Mouse (Mus musculus) forebrain, embryonic 10.5 days (tissue): ENCODE measurements around the gene Olfr509. TPM values are rescaled to one million over a fixed set of nuclear protein-coding genes. Genes with fewer than 3 reads are reported as not detected.

ENCODE experiments used
- polyA plus RNA-seq: library from polyadenylated mRNA; unstranded; fragments of >200 nt; fragmentation: Nextera tagmentation; extraction: Ambion mirVana; gene quantifications from 2 replicates; pipeline ENCODE4 v1.2.1, GENCODE M21; 2016

The Olfr509 gene
- polyA plus RNA-seq, 1 experiment from 2014 or later = not detected

Other genes with a start within 250 kb of the Olfr509 start
- not detected in 2 replicates for gene Olfr497, start 231.5 kb downstream of the Olfr509 start, polyA plus RNA-seq
- gene Olfr498, start 186.6 kb downstream of the Olfr509 start, polyA plus RNA-seq = not detected in 2 replicates
- not detected in 2 replicates for gene Olfr502, start 126.8 kb downstream of the Olfr509 start, polyA plus RNA-seq
- not detected in 2 replicates for gene Olfr503, start 107.4 kb downstream of the Olfr509 start, polyA plus RNA-seq
- gene Olfr504, start 86.1 kb downstream of the Olfr509 start, polyA plus RNA-seq = not detected in 2 replicates
- gene Olfr506, start 41.1 kb downstream of the Olfr509 start, polyA plus RNA-seq = not detected in 2 replicates
- not detected in 2 replicates for gene Olfr507, start 30.1 kb downstream of the Olfr509 start, polyA plus RNA-seq
- gene Olfr508, start 21.9 kb downstream of the Olfr509 start, polyA plus RNA-seq = not detected in 2 replicates
- not detected in 2 replicates for gene Olfr510, start 14.5 kb upstream of the Olfr509 start, polyA plus RNA-seq
- not detected in 2 replicates for gene Olfr512, start 61.4 kb upstream of the Olfr509 start, polyA plus RNA-seq
- not detected in 2 replicates for gene Olfr513, start 99.1 kb upstream of the Olfr509 start, polyA plus RNA-seq
- gene Olfr514, start 174.1 kb upstream of the Olfr509 start, polyA plus RNA-seq = not detected in 2 replicates
- not detected in 2 replicates for gene Olfr516, start 198.6 kb upstream of the Olfr509 start, polyA plus RNA-seq
- gene Olfr517, start 220.5 kb upstream of the Olfr509 start, polyA plus RNA-seq = not detected in 2 replicates
- not detected in 2 replicates for gene Olfr518, start 233.1 kb upstream of the Olfr509 start, polyA plus RNA-seq
- gene Olfr519, start 242.5 kb upstream of the Olfr509 start, polyA plus RNA-seq = not detected in 2 replicates